Mouse (Mus musculus): Measurements from ENCODE around the gene Tmem234. TPM values are rescaled to one million over a fixed set of nuclear protein-coding genes. Genes with fewer than 3 reads are reported as not detected.

Tmem234 gene
- total RNA-seq, 2 experiments from 2014 or later = 42.7 to 43.6 TPM

DNA sequence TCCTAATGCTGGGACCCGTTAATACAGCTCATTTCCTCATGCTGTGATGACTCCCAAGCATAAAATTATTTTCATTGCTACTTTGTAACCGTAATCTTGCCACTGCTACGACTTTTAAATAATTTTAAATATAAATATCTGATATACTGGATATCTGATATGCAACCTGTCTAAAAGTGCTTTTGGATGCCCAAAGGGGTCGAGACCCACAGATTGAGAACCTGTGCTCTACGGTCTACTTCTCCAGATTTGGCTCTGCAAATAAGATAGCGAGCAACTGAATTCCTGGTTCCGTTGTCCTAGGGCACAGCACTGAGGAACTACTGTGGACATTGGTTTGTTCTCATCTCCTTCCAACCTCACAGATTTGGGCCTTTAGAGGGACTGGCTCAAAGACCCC, 22.8 kb upstream of the Tmem234 start:
- no peak for DNase-seq
- intact Hi-C loops (cut with DNase I) = no loop called here

DNA sequence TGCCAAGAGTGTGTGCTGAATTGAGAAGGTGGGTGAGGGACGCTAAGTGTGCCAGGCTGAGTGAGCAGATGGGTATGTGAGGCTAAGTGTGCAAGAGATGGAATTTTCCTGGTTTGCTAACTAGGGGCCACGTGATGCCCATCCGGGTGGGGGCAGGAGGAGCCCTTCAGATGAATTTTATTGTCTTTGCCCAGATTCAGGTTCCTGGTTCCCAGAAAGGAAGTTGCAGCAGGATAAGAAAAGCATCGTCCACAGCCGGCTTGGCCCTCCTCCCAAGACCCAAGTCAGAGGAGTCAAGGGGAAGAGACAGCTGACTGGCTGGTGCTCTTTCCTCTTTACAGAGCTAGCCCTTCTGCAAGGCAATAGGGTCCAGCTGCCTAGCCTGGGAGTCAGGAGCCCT, 22.0 kb upstream of the Tmem234 start, which contains the start of gene Fam167b:
Gene Fam167b (minus strand): TSS at position 84 of the 400 bp plus-strand sequence.
- intact Hi-C loops (cut with DNase I) = no loop called here
- DNase-seq = peak in 1 of 2 experiments; percentile 24

- intact Hi-C loops (cut with DNase I) = no loop called here
- no peak for DNase-seq
These were observed 20.1 kb upstream of the Tmem234 start for GRCm38 (mm10) chr4:129580347-129580746.

DNA sequence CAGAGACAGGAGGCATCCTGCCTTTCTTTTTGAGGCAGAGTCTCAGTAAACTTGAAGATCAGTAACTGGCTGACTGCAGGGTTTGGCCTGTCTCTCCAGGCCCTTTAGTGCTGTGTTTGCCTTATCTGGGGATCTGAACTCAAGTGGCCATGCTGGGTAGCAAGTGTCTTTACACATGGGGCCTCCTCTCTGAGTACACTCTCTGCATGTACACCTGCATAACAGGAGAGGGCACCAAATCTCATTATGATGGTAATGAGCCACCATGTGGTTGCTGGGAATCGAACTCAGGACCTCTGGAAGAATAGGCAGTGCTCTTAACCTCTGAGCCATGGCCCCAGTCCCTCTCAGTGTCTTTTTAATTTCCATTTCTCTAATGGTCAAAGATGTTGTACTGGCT, 18.2 kb upstream of the Tmem234 start:
- intact Hi-C loops (cut with DNase I) = no loop called here
- no peak for DNase-seq

DNA sequence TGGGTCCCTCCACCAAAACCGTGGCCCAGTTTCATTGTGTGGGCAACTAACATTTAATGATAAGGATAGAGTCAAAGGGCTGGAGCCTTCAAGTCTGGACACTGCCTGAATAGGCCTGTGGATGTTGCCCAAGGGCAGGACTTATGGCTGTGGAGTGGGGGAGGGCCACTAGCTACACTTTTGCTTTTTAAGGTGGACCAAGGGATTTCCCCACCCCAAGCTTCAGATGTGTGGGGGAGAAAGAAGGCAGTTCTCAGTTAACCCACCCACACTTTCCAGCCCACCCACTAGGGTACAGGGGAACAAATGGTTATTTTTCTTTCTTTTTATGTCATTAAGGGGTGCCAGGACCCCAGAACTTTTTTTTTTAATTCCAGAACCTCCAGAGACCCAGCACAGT, 16.1 kb upstream of the Tmem234 start:
- DNase-seq = no peak
- intact Hi-C loops (cut with DNase I) = no loop called here

- DNase-seq = peak; percentile 86 to 91
- intact Hi-C loops (cut with DNase I) = loop anchor here (1.0 to 5.0 kb wide), 2 partner anchors 23 to 38 kb away; no protein-coding TSS in a partner anchor
These were observed 15.4 kb upstream of the Tmem234 start for GRCm38 (mm10) chr4:129584884-129585608.

- intact Hi-C loops (cut with DNase I) = loop anchor here (1.0 to 5.0 kb wide), 2 partner anchors 23 to 38 kb away; no protein-coding TSS in a partner anchor
- DNase-seq = no peak
These were observed 14.7 kb upstream of the Tmem234 start for GRCm38 (mm10) chr4:129585773-129586172.

GRCm38 (mm10) chr4:129586943-129587342, 13.5 kb upstream of the Tmem234 start:
- no peak for DNase-seq
- intact Hi-C loops (cut with DNase I) = loop anchor here (5.0 kb wide), 1 partner anchor 40 kb away; no protein-coding TSS in a partner anchor

DNA sequence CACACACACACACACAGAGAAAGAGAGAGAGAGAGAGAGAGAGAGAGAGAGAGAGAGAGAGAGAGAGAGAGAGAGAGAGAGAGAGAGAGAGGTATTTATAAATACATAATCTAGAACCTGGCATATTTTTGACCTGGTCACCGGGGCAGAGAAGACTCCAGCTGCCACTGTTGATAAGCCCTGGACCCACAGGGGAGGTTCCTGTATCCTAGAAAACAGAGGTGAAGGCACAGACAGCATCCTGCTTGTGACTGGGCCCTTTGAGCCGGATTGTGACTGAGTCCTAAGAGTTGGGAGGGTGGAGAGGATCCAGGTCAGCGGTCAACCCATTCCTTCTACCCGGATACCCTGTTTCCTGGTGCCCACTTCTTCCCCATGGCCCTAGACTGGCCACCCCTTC, 11.6 kb upstream of the Tmem234 start:
- intact Hi-C loops (cut with DNase I) = loop anchor here (5.0 kb wide), 1 partner anchor 42 kb away; no protein-coding TSS in a partner anchor
- DNase-seq = no peak

GRCm38 (mm10) chr4:129608426-129609025, 8.1 kb downstream of the Tmem234 start:
- intact Hi-C loops (cut with DNase I) = loop anchor here (1.0 to 10.0 kb wide), 4 partner anchors 23 to 274 kb away; partner anchors contain the start of genes Rbbp4 and Zbtb8os
- DNase-seq = peak; percentile 76 to 79

DNA sequence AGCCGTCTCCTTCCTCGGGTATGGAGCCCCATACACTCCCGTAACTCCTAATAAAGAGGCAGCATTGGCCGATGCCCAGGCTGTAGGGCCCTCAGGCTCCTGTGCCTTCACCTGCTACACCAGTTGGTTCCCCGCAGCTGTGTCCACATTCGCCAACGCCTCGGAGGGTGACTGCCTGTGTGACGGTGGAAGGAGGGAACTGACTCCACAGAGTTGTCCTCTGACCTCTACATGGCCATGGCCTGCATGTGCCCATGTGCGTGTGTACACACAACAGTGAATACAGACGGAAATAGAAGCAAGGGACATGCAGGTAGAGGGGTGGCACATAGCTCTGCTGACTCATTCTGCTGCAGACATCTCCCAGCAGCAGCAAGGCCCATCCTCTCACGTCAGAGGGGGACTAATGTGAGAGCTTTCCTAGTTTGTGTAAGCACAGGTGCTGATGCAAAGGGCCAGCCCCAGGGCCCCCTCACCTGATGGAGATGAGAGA, 8.7 kb downstream of the Tmem234 start:
- intact Hi-C loops (cut with DNase I) = loop anchor here (2.0 to 10.0 kb wide), 3 partner anchors 60 to 274 kb away; partner anchors contain the start of genes Rbbp4 and Zbtb8os
- no peak for DNase-seq

DNA sequence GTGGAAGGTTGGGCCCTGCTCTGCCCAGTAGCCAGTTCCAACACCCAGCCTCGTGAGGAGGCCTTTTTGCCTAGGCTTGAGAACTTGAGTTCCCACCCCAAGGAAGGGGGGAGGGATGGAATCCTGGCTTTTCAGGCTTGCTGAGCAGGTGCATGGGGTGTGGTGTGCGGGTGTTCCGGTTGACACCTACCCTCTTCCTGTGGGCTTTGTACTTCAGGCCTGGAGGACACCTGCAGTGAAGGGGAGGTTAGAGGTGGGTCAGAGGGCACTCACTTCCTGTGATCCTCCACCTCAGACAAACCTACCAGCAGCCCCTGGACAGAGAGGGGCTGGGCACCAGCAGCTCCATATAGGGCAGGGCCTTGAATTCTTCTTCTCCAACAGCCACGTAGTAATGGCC, 9.6 kb downstream of the Tmem234 start:
- DNase-seq = no peak
- intact Hi-C loops (cut with DNase I) = no loop called here

DNA sequence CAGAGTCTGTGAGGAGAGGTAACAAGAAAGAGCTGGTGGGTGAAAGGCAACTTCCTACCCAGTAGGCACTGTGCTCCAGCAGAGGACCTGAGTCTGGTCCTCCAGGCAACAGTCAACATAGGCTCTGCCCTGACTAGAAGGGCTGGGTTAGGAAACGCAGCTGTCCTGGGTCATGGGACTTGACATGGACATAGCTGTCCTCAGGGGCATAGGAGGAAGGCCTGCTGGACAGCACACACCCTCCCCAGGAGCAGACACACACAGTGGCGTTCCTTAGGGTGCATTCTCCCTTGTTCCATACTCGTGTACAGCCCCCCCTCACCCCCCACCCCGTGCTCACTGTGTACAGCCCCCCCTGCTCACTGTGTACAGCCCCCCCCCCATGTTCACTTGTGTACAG, 10.0 kb downstream of the Tmem234 start:
- DNase-seq = no peak
- intact Hi-C loops (cut with DNase I) = no loop called here

GRCm38 (mm10) chr4:129614093-129614492, 13.6 kb downstream of the Tmem234 start, which contains the start of gene Dcdc2b:
Gene Dcdc2b, minus strand, starts transcription at chr4:129614257.
- intact Hi-C loops (cut with DNase I) = no loop called here
- peak; percentile 26 to 36 for DNase-seq

- no peak for DNase-seq
- intact Hi-C loops (cut with DNase I) = no loop called here
These were observed 15.4 kb downstream of the Tmem234 start for GRCm38 (mm10) chr4:129615801-129616290.

GRCm38 (mm10) chr4:129616631-129617030, 16.2 kb downstream of the Tmem234 start:
- intact Hi-C loops (cut with DNase I) = no loop called here
- DNase-seq = no peak

DNA sequence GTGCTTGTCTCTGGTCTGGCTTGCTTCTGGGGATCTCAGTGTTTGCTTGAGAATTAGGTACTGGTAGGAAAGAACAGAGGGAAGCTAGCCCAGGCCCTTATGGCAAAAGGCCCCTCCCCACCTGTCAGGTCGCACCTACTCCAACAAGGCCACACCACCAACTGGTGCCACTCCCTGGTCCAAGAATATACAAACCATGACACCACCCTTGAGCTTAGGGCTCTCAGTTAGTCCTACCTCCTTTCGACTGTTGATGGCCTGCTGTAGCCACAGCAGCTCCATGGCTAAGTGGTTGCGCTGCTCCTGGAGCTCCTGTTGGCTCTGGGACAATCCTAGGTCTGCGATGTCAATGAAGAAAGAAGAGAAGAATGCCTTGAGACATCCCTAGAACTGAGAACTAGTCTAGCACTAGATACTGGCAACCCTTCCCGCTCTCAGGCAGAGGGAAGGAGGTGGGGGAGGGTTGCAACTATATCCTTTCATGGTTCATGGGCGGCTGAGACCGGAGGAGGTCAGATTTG, 16.7 kb downstream of the Tmem234 start:
- DNase-seq = no peak
- intact Hi-C loops (cut with DNase I) = no loop called here

- intact Hi-C loops (cut with DNase I) = no loop called here
- no peak for DNase-seq
These were observed 17.6 kb downstream of the Tmem234 start for GRCm38 (mm10) chr4:129618031-129618430.

GRCm38 (mm10) chr4:129618786-129619691, 18.6 kb downstream of the Tmem234 start, which contains the start of gene Iqcc:
Gene Iqcc, minus strand, starts transcription at chr4:129619099.
- intact Hi-C loops (cut with DNase I) = no loop called here
- peak; percentile 95 to 96 for DNase-seq

All from heart, postnatal 36 days (tissue).